Mouse (Mus musculus): ENCODE data around the gene A630001G21Rik.

GRCm38 (mm10) chr1:85693280-85693679 is 85.2 kb downstream of the A630001G21Rik start:
- TF ChIP-seq CTCF (IDR thresholded peaks at IDR 0.05) (no peak), EP300 (IDR thresholded peaks at IDR 0.05) (no peak)

All from lung, postnatal 0 days (tissue).